Mouse (Mus musculus) limb, embryonic 14.5 days (tissue): Measurements from ENCODE around the gene Vti1a. TPM values are rescaled to one million over a fixed set of nuclear protein-coding genes. Genes with fewer than 3 reads are reported as not detected.

ENCODE experiments used
- ATAC-seq: fragments of 200-750 bp; cut with Nextera tagmentation; 2 replicates; pipeline ENCODE4 v1.8.0; 2017; ENCODE audit warnings: low read depth, moderate number of reproducible peaks, moderate TSS enrichment; ENCODE audit not compliant: low FRiP score
- DNase-seq: peaks from one replicate; pipeline ENCODE4 v3.0.0-alpha.2; 2015; ENCODE audit warnings: low spot score
- H3K27ac ChIP-seq: fragments of 300-500 bp; sonication (generic); replicated peaks from 2 replicates; pipeline ENCODE4 v1.5.1; 2014; ENCODE audit warnings: low read depth, mild to moderate bottlenecking, low read length, moderate library complexity, mixed read lengths
- H3K27me3 ChIP-seq: fragments of 300-500 bp; sonication (generic); 2 replicates; pipeline ENCODE4 v1.6.1; 2014; ENCODE audit warnings: low read length, mixed read lengths; ENCODE audit not compliant: control insufficient read depth, insufficient read depth
- H3K36me3 ChIP-seq: fragments of 300-500 bp; sonication (generic); 2 replicates; pipeline ENCODE4 v1.6.1; 2014; ENCODE audit warnings: mild to moderate bottlenecking, low read length, moderate library complexity, mixed read lengths; ENCODE audit not compliant: control insufficient read depth, insufficient read depth
- H3K4me1 ChIP-seq: fragments of 300-500 bp; sonication (generic); 2 replicates; pipeline ENCODE4 v1.6.1; 2014; ENCODE audit warnings: antibody characterized with exemption, low read length, mixed read lengths; ENCODE audit not compliant: control insufficient read depth, insufficient read depth
- H3K4me2 ChIP-seq: fragments of 300-500 bp; sonication (generic); replicated peaks from 2 replicates; pipeline ENCODE4 v1.6.1; 2014; ENCODE audit warnings: low read depth, mild to moderate bottlenecking, low read length, moderate library complexity; ENCODE audit not compliant: severe bottlenecking
- H3K4me3 ChIP-seq: fragments of 300-500 bp; sonication (generic); replicated peaks from 2 replicates; pipeline ENCODE4 v1.5.1; 2014; ENCODE audit warnings: low read length
- H3K9ac ChIP-seq: fragments of 300-500 bp; sonication (generic); 2 replicates; pipeline ENCODE4 v1.6.1; 2014; ENCODE audit warnings: mild to moderate bottlenecking, low read depth, low read length, moderate library complexity; ENCODE audit not compliant: severe bottlenecking
- H3K9me3 ChIP-seq: fragments of 300-500 bp; sonication (generic); 2 replicates; pipeline ENCODE4 v1.6.1; 2016; ENCODE audit warnings: low read length; ENCODE audit not compliant: control insufficient read depth
- POLR2A ChIP-seq: fragments of 200-500 bp; IDR thresholded peaks from 2 replicates; pipeline ENCODE4 v1.8.0; 2012; ENCODE audit warnings: inconsistent platforms, mild to moderate bottlenecking, moderate library complexity, borderline replicate concordance; ENCODE audit not compliant: insufficient read depth, insufficient read length; ENCODE audit errors: extremely low read depth
- WGBS: fragments of 180-500 bp; shearing (Covaris S2); extraction: QIAGEN DNeasy Blood & Tissue Kit; methylation state at CpG from one replicate; pipeline ENCODE4 v1.1.7; 2014; 5-methylcytosine and 5-hydroxymethylcytosine counted together
- polyA plus RNA-seq, 2 experiments: library from polyadenylated mRNA; depleted of rRNA in 1 of 2; stranded (reverse) in 1 of 2; unstranded in 1 of 2; fragments of >200 nt; fragmentation: Nextera tagmentation in 1 of 2; extraction: Ambion mirVana in 1 of 2; gene quantifications; 2 replicates each; pipeline versions ENCODE4 v1.2.1 to v1.2.3; 2012 to 2014

The Vti1a gene
- polyA plus RNA-seq, 2 experiments, result 14.7 to 22.8 TPM

GRCm38 (mm10) chr19:55618546-55618945 is 302.5 kb downstream of the Vti1a start:
- no peaks in the 10 kb centered on the region for H3K27me3 ChIP-seq
- peaks cover 14% of the 10 kb centered on the region; the same call in 1 of the 2 replicates for H3K4me1 ChIP-seq
- H3K4me3 ChIP-seq, result no peak overlapping the region
- no peak for DNase-seq
- ATAC-seq, result no peak
- no peak for TF ChIP-seq POLR2A
- H3K9me3 ChIP-seq, result no peaks in the 10 kb centered on the region
- H3K9ac ChIP-seq, result no peak overlapping the region
- WGBS, result 94% methylated on average over 7 of the region's 7 CpGs
- no peak overlapping the region for H3K27ac ChIP-seq
- H3K36me3 ChIP-seq, result no peaks in the 10 kb centered on the region
- H3K4me2 ChIP-seq, result no peak overlapping the region

GRCm38 (mm10) chr19:55620411-55621008 is 304.4 kb downstream of the Vti1a start:
- no peaks in the 10 kb centered on the region for H3K9me3 ChIP-seq
- H3K4me1 ChIP-seq, result peaks cover 14% of the 10 kb centered on the region; the same call in 1 of the 2 replicates
- no peaks in the 10 kb centered on the region for H3K36me3 ChIP-seq
- ATAC-seq (no peak), DNase-seq (no peak)
- no peak for TF ChIP-seq POLR2A
- H3K27me3 ChIP-seq, result no peaks in the 10 kb centered on the region
- no peak overlapping the region; the same call in 1 of the 2 replicates for H3K4me2 ChIP-seq
- no peak overlapping the region for H3K9ac ChIP-seq
- H3K27ac ChIP-seq, result no peak overlapping the region
- 26% methylated on average over 14 of the region's 14 CpGs for WGBS
- no peak overlapping the region for H3K4me3 ChIP-seq

- Histone ChIP-seq H3K9ac (no peak overlapping the region), H3K27me3 (no peaks in the 10 kb centered on the region), H3K4me2 (no peak overlapping the region), H3K4me3 (no peak overlapping the region), H3K36me3 (no peaks in the 10 kb centered on the region), H3K4me1 (peaks cover 14% of the 10 kb centered on the region; the same call in 1 of the 2 replicates), H3K9me3 (no peaks in the 10 kb centered on the region), H3K27ac (no peak overlapping the region)
- TF ChIP-seq POLR2A, result no peak
- ATAC-seq, result no peak
- DNase-seq, result no peak
- WGBS, result 77% methylated on average over 12 of the region's 12 CpGs
Observed at GRCm38 (mm10) chr19:55621011-55621625, 305.0 kb downstream of the Vti1a start.

DNA sequence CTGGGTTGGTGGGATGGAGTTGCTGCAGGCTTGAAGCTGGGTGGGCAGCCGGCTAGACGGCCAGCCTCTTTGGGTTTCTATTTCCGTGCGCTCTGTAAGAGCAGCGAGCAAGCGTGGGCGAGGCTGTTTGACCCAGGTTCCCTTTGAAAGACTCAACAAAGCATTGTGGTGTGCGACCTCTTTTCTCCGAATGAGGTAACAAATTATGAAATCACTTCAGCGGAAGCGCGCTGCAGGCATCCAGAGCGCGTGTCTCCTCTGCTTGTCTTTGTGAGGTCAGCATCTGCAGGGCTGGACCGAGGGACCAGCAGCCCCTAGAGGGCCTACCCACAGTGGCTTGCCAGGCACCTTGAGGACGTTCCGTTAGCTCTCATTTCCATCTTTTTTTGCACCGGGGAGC is 306.7 kb downstream of the Vti1a start:
- ATAC-seq, result no peak
- WGBS, result 83% methylated on average over 18 of the region's 18 CpGs

DNA sequence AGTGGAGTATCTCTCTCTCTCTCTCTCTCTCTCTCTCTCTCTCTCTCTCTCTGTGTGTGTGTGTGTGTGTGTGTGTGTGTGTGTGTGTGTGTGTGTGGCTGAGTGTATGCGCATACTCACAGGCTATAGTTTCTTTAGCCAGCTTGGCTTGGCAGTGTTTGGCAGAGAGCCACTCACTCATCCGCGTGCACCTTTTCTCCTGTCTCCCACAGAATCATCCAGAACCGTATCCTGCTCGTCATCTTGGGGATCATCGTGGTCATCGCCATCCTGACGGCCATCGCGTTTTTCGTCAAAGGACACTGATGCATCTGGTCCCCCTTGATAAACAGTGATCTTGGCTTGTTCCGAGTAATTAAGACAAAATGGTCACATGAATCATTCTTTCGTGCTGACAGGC is 307.5 kb downstream of the Vti1a start:
- ATAC-seq, result no peak
- DNase-seq, result no peak
- H3K36me3 ChIP-seq, result no peaks in the 10 kb centered on the region
- no peak for TF ChIP-seq POLR2A
- no peak overlapping the region for H3K9ac ChIP-seq
- H3K4me2 ChIP-seq, result no peak overlapping the region
- no peaks in the 10 kb centered on the region for H3K9me3 ChIP-seq
- H3K4me3 ChIP-seq, result no peak overlapping the region
- no peaks in the 10 kb centered on the region for H3K27me3 ChIP-seq
- 88% methylated on average over 13 of the region's 13 CpGs for WGBS
- H3K27ac ChIP-seq, result no peak overlapping the region
- peaks cover 19% of the 10 kb centered on the region for H3K4me1 ChIP-seq

More for the DNA sequence above, 306.7 kb downstream of the Vti1a start:
- H3K9me3 ChIP-seq, result no peaks in the 10 kb centered on the region
- no peak overlapping the region for H3K4me2 ChIP-seq
- peaks cover 19% of the 10 kb centered on the region for H3K4me1 ChIP-seq
- DNase-seq, result no peak
- no peak overlapping the region for H3K9ac ChIP-seq
- no peaks in the 10 kb centered on the region for H3K27me3 ChIP-seq
- no peak overlapping the region for H3K27ac ChIP-seq
- no peaks in the 10 kb centered on the region for H3K36me3 ChIP-seq
- no peak overlapping the region for H3K4me3 ChIP-seq
- no peak for TF ChIP-seq POLR2A
